Mouse (Mus musculus): Measurements from ENCODE around the gene Tescl.
A peak's percentile ranks its signal among the peaks of the same experiment; 100 is the strongest.

The Tescl gene

DNA sequence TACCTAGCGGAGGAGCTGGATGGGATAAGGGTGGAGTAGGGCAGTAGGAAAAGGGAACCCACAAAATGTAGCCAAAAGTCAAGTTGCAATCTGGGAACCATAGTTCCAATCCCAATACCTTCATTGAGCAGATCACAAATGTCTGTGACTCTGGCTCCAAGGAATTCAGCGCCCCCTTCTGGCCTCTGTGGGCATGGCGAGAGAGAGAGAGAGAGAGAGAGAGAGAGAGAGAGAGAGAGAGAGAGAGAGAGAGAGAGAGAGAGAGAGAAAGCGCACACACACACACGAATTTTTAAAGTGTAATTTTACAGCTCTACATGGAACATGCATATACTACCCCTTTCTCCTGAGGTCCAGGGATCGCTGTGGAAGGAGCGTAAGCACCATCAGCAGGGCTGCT, 29.5 kb upstream of the Tescl start:
- DNase-seq (ENCODE audit: low read depth): no peak

DNA sequence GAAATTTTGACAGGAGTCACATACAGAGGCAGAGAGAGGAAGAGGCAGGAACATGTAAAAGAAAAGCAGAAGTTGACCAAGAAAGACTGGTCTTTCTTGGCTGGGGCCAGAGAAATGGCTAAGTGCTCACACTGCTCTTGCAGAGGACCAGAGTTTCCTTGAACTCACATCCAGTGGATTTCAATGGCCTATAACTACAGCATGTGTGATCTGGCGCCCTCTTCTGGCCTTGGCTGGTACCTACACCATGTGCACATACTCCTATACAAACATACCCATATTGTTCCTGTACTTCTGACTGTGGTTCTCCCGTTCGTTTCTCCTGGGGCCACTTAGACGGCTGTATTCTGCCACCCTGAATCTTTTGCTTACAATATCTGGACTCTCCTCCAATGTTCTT, 27.3 kb upstream of the Tescl start:
- DNase-seq (ENCODE audit: low read depth): no peak

DNA sequence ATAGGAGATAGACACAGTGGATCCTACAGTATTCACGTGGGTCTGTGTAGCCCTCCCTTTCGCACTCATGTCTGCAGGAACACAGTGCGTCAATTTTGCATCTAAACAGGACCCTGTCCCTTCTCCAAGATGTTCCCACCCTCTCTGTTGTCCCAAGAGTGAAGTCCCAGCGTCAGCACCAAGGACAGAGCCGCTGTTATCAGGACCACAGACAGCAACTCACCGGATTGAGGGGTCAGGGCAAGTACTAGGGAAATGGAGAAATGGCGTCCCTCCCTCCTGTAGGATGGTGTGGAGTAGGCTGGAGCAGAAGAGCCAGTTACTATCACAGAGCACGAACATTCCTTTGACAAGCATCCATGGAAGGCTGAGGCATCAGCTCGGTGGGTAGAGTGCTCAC, 25.5 kb upstream of the Tescl start:
- no peak for DNase-seq (ENCODE audit: low read depth)

DNA sequence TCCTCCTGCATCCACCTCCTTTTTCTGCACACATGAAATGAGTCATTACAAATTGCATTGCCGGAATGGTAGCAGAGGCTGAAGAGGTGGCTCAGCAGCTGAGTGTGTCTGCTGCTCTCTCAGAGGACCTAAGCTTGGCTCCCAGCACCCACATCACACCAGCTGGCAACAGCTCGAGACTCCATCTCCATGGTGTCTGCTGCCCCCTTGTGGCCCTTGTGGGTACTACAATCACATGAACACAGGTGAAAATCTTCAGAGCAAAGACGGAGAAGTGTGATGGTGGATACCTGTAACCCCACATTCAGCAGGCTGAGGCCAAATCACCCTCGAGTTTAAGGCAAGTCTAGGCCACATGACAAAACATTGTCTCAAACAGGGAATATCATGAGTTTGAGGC, 24.2 kb upstream of the Tescl start:
- no peak for DNase-seq (ENCODE audit: low read depth)

DNA sequence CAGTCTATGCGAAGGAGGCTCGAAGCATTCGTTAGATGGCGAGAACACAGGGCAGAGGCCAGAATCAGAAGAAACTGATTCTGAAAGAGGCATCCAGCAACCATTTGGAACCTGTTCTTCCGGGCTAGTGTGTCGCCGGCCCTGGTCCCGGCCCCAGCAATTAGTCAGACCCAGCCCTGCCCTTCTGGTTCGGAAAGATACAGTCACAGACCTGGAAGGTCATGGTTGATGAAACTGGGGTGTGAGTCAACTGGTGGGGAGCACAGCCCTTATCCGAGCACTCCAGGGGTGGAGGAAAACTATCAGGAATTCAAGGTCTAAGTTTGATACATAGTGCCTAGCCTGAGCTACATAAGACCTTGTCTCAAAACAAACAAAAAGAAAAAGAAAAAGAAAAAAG, 22.3 kb upstream of the Tescl start:
- DNase-seq (ENCODE audit: low read depth): no peak

DNA sequence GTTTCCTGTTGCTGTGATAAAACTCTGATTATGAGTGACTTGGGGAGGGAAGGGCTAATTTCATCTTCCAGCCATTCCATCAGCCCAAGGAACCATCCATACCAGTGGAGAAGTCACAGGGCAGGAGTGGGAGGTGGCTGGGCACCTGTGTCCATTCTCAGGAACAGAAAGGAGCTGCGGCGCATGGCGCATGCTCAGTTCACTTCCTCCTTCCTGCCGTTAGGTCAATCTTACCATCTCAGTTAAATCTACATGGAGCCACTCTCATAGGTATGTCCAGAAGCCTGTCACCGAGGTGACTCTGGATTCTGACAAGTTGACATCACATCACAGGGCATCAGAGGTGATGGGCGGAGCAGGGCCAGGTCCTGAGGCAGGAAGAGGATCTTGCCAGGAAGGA, 21.9 kb upstream of the Tescl start:
- no peak for DNase-seq (ENCODE audit: low read depth)

DNA sequence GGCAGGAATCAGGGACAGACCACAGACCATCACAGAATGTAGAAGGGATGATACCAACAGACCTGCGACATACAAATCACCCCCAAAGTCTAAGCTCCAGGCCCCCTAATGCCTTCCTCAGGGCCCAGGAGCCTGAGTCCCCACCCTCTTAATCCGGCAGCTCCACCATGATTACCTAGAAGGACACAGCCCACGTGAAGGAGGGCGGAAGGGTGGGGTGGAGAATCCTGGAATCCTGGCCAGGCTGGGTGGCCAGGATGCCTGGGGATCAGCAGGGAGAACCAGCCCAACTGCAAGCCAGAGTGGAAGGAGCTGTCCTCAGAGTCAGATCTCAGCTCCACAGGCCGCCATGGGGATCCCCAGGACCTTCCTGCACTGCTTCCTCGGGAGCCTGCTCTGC, 15.2 kb upstream of the Tescl start, which contains the start of gene Lypd5:
Gene Lypd5, plus strand, starts transcription at position 301 of the 400 bp plus-strand sequence.
- no peak for DNase-seq (ENCODE audit: low read depth)

DNA sequence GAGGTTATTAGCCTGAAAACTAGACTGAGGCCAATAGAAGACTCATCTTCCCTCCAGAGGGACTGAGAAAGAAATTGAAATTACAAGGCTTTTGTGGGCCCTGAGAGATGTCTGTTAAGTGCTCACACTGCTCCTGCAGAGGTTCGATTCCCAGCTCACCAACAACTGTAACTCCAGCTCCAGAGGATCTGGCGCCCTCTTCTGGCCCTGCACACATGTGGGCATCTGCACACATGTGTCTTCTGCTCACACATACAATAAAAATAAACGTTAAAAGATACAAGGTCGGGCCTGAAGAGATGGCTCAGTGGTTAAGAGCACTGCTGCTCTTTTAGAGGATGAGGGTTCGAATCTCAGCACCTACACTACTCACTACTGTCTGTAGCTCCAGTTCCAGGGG, 12.7 kb upstream of the Tescl start:
- DNase-seq (ENCODE audit: low read depth): no peak

DNA sequence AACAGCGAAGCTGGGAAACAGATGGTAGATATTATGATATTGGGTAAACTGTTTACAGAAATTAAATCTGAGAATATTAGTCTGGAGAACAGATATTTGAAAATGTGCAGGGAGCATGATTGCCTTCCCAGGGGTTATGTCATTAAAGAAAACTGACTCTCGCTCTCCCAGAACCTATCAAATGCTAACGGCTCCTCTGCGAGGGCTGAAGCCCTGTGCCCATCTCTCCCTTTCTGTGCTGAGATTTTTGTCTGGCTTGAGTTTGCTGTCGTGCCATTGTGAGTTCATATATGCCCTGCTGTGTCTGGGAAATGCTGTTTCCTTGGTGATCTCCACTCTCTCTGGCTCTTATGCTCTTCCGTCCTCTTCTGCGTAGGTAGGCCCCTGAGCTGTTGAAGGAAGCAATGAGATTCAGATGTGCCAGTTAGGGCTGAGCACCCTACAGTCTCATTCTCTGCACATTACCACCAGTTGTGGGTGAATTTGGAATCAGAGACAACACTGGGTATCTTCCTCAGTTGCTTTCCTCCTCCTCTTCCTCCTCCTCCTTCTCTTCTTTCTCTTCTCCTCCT, 10.1 kb upstream of the Tescl start:
- no peak for DNase-seq (ENCODE audit: low read depth)

DNA sequence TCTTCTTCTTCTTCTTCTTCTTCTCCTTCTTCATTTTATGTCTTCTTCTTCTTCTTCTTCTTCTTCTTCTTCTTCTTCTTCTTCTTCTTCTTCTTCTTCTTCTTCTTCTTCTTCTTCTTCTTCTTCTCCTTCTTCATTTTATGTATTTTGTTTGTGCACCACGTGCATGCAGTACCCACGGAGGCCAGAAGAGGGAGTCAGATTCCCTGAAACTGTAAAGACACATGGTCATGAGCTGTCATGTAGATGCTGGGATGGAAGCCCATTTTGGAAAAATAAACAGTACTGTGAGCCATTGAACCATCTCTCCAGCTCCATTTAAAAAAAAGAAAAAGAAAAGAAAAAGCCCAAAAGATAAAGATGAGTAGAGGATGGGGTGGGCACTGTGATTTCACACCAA, 4.5 kb upstream of the Tescl start:
- no peak for DNase-seq (ENCODE audit: low read depth)

DNA sequence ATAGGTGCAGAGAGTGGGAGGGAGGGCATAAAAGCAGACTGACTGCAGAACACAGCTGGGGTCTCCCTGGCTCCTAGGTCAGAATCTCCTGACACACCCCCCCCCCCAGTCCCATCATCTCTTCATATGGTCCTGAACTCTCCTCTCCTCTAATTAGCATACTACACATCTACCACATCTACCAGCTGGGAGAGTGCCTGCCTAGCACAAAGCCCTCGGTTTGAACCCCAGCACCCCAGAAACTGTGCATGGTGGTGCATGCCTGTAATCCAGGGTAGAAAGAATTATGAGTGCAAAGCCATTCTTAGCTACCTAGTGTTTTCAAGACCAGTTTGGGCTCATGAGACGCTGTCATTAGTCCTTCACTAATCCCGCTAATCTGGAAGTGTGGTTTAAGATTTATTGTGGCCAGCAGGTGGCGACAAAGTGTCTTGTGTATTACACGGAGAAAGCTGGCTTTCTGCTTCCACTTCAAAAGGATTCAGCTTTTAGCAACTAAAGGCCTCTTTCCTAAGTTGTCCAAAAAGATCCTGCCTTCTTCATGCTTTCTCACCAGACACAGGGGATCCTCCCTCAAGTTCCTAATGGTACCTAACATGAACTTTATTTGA, 2.1 kb upstream of the Tescl start:
- DNase-seq (ENCODE audit: low read depth): peak; percentile 29

DNA sequence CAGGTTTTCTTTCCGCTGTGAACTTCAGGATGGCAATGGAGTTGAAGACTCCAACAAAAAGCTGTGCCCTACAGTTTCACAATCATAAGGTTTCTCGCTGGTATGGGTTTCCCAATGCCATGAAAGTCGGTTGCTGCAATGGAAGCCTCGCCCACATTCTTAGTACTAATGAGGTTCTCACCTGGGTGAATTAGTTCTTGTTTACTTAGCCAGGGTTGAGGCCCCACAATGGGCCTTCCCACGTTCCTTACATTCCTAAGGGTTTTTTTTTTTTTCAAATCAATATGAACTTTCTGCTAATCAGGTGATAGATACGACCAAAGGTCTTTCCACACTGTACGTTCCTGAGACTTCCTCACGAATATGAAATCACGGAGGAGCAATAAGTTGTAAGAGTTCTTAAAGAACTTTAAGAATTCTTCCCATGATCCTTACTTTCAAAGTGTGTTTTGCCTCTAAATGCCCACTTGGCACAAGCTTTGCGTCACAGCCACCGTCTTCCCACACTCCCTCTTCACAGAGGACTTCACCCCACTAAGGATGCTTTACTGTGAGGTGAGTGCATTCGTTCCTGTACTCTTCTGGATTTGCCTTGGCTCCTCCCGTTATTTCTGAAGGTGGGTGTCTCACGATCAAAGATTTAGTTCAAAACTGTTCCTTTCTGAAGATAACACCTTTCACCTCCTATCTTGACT, 6.3 kb downstream of the Tescl start:
- no peak for DNase-seq (ENCODE audit: low read depth)

DNA sequence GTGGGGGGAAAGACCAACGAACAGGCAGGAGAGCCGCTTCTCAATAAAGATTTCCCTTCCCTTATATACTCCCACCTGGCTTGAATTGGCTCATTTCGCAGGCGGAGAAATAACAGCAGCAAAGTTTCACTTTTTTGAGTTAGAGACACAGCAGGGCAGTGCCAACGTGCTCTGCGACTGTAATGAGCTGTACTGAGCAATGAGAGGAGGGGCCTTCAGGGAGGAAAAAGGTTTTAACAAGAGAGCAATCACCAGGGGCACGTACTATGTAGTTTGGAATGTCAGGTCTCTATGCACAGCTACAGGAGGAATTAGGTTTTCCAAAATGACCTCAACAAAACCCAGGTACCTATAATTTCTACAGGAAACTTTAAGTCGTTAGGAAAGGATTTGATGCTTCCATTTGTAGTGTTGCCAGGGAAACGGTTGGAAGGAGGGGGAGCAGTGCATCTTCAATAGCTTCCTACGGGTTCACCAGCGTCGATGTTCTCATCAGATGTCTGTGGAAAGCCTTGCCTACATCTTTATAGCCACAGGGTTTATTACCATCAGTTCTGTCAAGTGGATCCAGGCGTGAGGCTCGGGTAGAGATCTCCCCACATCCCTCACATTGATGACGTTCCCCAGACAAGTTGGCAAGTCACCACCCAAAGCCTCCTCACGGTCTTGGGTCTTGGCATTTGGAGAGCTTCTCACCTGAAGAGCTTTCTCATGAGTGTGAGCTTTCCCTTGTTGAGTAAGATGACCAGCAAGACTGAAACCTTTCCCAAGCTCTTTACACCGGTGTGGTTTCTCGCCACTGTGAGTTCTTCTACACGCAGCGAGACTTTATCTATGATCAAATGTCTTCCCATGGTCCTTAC, 7.2 kb downstream of the Tescl start:
- no peak for DNase-seq (ENCODE audit: low read depth)

DNA sequence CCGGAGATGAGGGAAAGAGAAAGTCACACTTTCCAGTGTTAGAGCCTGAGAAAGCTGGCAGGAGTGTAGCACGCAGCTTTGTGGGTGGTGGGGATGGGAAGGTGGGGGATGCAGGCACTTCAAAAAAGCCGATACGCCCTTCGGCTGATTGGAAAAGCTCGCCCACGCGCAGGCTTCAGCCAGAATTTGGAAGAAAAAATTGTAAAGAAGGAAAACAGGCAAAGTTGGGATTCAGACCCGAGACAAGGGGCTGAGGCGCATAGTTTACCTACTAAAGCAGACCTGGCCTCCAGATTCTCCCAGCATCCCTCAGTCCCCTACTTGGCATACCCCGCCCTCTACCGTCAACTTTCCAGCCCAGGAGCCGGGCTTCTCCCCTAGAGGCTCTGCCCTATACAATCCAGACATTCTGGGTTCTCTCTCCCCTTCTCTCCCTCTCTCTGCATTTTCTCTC, 8.0 kb downstream of the Tescl start:
- no peak for DNase-seq (ENCODE audit: low read depth)

DNA sequence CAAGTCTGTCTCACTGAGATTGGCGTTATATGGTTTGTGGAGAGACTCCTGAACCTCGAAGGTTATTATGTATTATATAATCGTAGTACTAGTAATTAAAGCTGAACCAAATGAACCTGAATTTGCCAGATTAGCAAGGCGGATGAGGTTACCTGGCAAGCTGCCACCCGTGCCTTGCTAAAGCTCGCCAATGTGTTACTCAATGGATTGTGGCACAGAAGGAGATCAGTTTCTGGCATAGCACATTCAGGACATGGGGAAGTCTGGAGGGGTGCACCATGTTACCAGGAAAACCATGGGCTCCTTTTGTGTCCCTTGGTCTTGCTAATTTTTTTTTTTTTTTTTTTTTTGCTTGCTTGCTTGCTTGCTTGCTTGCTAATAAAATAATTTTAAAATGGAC, 8.5 kb downstream of the Tescl start:
- DNase-seq (ENCODE audit: low read depth): no peak

DNA sequence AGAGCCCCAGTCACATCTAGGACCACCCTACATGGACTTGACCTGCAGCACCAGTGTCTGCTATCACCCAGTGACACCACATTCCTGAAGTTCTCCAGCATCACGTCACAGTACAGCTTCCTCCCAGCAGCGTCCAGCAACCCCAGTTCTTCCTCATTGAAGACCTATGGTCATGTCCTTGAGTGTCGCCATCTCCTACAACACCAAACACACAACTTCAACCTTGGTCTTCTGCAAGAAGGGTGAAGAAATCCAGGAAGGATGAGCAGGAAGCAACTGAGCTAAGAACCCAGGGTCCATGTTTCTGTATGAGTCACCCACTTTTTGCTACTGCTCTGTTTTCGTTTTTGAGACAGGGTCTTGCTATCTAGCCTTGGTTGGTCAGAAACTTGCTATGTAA, 11.1 kb downstream of the Tescl start:
- no peak for DNase-seq (ENCODE audit: low read depth)

DNA sequence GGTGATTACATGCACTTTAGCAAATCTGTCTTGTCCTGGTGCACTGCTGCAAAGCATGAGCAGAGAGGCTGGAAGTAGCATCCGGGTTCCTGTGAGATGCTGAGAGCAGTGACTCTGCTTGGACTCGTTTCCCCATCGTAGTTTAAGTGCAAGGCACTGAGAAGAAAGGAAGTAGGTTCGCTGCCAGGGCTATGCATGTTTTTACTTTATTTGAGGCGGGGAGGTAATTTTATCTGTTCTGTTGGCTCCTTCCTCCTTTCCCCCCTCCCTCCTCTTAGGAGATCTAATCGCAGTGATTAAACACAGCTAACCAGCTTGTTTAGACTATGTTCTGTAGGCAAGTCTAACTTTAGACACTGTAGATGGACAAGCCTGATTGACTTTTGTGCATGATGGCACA, 14.8 kb downstream of the Tescl start:
- DNase-seq (ENCODE audit: low read depth): no peak

DNA sequence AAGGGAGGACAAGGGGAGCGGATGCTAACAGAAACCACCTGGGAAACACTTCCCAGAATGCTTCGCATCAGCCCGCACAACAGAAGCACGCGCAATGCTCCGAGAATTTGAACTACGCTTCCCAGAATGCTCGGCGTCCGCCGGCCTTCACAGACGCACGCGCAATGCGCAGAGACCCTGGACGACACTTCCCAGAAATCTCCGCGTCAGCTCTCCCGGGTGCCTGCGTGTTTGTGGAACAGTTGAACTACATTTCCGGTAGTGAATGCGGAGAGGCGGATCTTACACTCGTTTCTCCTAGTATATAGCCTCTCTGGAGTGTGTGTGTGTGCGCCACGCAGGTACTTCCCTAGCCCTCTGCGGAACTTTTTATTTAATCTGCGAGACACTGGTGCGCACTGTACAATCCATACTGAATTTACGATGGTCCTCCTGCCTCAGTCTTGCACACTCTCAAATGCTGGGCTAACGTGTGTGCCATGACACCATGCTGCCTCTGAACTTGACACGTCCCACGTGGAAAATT, 17.1 kb downstream of the Tescl start, which contains the start of gene Zfp94:
Gene Zfp94, minus strand, starts transcription at position 100 of the 526 bp plus-strand sequence.
- peak; percentile 91 for DNase-seq (ENCODE audit: low read depth)

DNA sequence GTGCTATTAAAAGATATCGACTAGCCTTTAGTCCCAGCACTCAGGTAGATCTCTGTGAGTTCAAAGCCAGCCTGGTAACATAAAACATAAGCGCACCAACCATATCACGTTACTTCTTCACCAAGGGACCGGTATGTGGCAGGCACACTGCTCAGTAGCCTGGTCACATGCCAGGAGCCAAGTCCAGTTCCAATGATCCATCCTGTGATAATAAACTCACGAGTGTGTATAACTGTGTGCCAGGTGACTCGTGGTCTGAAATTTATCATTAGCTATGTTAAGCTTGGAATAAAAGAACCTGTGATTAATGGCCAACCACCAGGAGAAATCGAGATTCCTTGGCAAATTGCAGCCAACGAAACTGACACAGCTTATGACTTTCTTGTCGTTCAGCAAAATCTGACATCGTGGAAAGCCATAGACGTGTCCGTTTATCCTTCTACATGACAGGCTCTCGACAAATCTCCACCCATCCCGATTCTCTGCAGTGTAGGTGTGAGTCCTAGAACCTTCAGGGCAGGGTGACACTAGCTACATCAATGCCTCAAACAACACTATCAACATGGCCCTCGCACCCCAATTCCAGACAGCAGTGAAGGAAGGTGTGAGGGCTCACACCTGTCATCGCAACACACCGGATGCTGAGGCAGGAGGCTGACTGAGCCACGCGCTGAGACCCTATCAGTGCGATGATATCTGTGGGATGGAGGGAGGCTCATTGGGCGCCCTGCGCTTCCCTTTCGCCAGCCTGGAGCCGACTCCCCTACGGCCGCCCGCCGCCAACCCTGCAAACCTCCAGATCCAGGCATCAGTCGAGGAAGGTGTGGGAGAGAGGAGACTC, 17.8 kb downstream of the Tescl start:
- DNase-seq (ENCODE audit: low read depth): no peak

DNA sequence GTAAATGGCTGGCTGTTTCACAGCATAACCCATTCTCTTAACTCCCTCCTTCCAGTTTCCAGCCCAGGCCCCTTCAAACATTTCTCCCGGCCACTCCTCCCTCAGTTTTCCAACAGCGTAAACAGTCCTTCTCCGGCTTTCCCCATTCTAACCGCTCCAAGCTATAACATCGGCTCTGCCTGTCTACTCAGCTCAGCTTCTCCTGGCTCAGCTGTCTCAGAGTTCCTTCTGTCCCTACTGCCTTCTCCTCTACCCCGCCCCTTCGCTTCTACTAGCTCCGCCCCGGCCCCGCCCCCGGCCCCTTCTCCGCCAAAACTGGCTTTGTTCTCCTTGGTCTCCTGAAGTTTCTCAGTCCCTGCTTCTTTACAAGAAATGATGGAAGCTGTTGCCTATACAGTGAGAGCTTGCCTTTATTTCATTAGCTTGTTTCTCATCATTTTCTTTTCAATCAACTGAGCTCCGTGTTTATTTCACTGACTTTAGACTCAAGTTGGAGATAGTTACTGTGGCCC, 32.9 kb downstream of the Tescl start, which contains the start of gene Zfp61:
Gene Zfp61, minus strand, starts transcription at position 462 of the 512 bp plus-strand sequence.
- peak; percentile 17 for DNase-seq (ENCODE audit: low read depth)

Data from fibroblast of lung, adult 2 months (primary cell).